Mouse (Mus musculus): ENCODE measurements at regions not wholly inside any gene's neighbourhood (a gene's known extent, or its start where the extent isn't known, plus 50 kb on each side); places are given as distances from the start of the nearest gene placed in this dataset.

DNA sequence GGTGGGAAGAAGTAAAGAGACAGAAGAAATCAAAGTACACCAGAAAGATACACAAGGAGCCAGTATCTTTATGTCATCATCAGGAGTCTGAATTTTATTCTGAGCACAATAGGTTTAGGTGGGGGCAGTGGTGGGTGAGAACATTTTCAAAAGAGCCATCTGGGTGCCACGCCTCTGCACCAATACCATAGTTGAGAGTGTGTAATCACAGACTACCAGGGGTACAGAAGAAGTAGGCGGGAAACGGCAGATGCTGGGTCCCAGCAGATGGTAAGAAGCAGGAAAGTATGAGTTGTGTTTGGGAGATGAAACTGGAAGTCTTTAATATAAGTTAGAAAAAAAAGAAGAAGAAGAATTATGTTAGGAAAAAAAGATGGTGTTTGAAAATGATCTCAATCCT lies 682.7 kb upstream of the Pou3f3 start:
- DNase-seq: no peak

- DNase-seq: no peak
Observed at GRCm38 (mm10) chr1:42018966-42019365, 676.6 kb upstream of the Pou3f3 start.

- DNase-seq: no peak
Observed at GRCm38 (mm10) chr1:42025781-42026180, 669.8 kb upstream of the Pou3f3 start.

DNA sequence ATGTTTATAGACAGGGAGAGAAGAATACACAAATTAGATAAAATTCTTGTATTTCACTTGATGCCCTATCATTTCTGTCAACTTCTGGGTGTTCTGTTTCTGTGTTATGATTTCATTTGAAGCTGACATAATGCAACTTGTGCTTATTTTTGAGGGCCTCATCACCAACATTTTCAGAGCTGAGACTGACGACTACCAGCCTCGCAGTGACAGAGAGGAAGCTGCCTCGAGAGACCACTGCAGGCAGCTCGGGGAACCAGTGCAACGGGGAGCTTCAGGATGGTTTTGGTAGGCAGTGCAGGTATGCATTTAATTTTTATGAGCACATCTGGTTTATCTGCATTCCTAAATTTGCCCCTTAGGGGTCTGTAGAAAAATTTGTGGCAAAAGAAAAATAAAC lies 669.1 kb upstream of the Pou3f3 start:
- no peak for DNase-seq

- no peak for DNase-seq
Observed at GRCm38 (mm10) chr1:42033786-42034185, 661.8 kb upstream of the Pou3f3 start.

DNA sequence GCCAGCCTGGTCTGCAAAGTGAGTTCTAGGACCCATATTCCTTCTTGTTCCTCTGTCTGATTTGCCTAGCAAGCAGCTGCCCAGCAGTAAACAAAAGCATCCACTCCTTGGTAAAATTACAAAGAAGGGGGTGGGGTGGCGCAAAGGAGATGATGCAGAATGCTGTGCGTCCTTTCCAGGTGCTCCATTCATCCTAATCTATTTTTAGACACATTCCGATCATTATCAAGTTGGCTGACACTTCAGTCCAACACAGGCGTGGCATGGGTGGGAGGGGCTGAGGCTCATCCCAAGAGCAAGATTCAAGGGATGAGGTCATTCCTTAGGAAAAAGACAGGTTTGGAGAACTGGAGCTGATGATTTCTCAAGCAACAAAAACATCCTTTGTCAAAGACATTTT lies 660.2 kb upstream of the Pou3f3 start:
- no peak for DNase-seq

- no peak for DNase-seq
Observed at GRCm38 (mm10) chr1:42041544-42041943, 654.0 kb upstream of the Pou3f3 start.

GRCm38 (mm10) chr1:42058494-42058893 lies 637.1 kb upstream of the Pou3f3 start:
- no peak for DNase-seq

GRCm38 (mm10) chr1:42070064-42070463 lies 625.5 kb upstream of the Pou3f3 start:
- no peak for DNase-seq

DNA sequence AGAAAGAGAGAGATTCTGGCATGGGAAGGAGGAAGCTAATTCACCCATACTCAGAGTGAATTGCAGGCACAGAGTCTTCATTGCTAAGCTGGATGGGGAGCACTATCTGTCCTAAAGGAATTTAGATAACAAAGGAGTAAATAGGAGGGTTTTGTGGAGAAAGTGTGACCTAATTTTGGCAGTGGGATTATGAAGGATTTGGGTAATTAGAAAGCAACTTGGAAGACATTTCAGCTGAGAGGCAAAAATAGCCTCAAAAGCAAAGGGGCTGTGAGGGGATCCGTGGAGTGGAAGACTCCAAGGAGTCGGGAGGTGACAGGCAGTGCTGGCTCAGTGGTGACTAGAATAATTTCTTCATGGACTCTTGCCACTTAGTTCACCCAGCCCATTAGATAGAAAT lies 599.5 kb upstream of the Pou3f3 start:
- no peak for DNase-seq

DNA sequence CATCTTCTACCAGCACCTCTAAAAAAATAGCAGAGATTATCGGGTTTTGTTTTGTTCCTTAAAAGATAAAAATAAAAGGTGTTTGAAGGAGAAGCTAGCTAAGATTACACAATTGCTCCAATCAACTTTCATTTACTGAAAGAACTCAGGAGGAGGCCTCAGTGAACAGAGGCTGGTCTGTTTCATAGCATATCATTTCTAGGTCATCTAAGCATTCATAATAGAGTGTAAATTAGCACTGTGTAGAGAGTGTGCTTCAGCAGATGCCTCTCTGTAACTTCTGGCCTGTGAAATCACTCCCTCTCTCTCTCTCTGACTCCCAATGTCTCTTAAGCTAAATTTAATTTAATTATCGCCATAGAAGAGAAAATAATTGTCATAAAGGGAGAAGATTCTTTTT lies 597.0 kb upstream of the Pou3f3 start:
- DNase-seq: no peak

DNA sequence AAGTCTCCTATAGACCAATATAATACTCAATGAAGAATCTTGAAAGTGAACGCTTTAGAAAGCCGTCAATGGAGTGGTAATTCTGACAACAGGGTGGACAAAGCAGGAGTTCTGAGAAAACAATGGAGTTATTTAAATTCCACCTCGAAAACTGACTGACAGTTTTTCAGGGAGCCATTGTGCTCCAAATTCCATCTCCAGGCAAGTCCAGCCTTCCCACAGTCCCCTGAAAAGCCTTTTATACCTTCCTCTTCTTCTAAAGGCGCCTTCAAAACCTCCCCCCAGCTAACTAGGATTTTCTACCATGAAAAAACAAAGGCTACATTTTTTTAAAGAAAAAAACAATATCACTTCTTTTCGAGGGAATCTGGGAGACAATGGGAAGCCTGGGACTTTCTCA lies 588.0 kb upstream of the Pou3f3 start:
- no peak for DNase-seq

- DNase-seq: no peak
Observed at GRCm38 (mm10) chr1:42107925-42108324, 587.6 kb upstream of the Pou3f3 start.

GRCm38 (mm10) chr1:42152175-42152790 lies 543.3 kb upstream of the Pou3f3 start:
- DNase-seq: no peak

DNA sequence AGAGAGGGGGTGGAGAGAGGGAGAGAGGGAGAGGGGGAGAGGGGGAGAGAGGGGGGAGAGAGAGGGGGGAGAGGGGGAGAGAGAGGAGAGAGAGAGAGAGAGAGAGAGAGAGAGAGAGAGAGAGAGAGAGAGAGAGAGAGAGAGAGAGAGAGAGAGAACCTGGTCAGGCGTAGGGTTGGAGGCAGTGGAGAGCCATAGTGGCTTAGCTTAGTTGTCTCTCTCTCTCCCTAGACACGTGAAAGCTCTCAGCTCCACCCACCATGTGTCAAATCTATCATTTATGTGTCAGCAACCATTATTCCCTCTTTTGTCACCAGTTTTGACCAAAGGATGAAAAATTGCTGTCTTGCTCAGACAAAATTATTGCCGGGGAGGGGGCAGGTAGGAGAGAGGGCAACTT lies 542.7 kb upstream of the Pou3f3 start:
- DNase-seq: no peak

DNA sequence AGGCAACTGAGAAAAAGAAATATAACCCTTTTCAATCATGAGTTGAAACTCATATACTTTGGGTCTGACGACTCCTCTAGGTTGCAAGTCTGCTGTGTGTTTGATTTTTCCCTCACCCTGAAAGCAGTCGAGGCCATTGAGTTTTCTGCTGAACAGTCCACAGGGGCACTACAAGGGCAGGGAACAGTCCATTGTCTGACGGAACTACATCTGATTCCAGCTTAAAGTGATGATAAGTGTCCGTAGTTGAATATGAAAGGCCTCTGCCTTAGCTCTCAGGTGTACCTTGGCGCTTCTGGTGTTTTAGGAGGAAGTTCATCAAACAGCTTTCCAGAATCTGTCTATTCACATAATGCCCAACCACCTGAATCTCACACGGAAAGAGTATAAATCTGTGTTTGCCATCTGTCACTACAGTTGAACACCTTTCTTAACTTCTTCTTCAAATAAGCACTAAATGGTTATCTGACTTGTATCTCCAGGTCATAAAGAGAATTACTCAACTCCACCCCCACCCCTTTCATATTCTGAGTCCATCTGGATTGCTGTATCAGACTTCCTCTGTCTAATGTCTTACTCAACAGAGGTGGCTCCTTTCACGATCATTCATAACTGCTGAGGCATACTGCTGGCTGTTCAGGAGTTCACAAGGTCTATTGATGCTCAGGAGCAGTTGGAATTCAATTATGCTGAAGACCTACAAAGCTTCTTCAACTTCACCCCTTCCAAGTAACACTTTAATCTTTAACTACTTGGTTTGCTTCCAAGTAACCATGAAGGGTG lies 527.6 kb upstream of the Pou3f3 start:
- DNase-seq: no peak

DNA sequence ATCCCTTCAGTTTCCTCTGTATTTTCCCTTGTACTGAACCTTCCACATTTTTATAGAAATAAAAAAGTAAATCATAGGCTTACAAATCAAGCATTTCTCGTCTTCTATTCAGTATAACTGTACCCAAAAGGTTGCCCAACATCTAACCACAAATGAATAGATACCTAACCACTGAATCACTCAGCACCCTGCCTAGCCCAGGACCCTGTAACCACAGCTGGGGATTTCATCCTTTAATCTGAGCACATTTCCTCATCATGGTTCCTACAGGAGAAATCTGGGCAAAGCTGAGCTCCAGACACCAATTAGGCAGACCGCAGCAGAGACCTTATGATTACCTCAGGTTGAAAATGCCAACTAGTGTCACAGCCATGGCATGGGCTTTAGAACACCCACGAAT lies 526.1 kb upstream of the Pou3f3 start:
- DNase-seq: no peak

DNA sequence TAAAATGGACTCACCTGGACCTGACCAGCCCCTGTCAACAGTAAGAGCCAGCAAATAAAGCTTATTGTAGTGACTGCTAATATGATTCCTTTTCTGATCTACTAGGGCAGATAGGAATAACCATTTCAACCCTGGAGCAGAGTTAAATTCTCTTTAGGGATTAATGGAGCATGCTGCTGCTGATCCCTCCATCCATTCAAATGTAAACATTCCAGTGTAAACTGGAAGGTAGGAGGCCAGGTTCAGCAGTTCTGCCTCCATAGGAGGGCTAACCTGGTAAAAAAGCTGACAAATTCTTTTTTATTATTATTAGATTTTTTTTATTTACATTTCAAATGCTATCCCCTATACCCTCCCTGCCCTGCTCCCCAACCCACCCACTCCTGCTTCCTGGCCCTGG lies 509.3 kb upstream of the Pou3f3 start:
- DNase-seq: no peak

- DNase-seq: no peak
Observed at GRCm38 (mm10) chr1:42228098-42228497, 467.5 kb upstream of the Pou3f3 start.

- no peak for DNase-seq
Observed at GRCm38 (mm10) chr1:42229711-42230110, 465.9 kb upstream of the Pou3f3 start.

DNA sequence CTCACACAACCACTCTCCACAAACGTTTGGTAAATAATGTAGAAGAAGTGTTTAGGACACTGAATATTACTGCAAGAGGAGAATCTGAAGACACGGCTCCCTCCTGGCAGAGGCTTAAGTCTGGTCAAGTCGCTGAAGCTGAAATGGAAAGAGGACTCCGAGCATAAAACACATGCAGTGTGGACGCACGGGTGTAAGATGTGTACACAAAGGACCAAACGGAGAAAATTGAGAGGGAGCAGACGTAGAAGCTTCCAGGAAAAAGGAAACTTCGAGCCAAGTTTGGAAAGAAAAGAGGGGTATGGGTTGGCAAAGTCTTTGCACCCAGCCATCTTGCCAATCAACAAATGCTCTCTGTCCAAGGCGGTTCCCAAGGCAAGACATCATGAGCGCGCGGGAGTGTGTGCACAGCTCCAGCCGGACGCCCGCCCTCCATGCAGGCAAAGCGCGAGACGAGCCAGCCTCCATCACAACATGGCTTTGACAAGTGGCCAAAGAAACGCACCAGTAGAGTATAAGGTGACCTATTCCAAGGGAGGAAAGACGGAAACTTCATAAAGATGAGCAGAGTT lies 465.0 kb upstream of the Pou3f3 start:
- DNase-seq: no peak

- no peak for DNase-seq
Observed at GRCm38 (mm10) chr1:42231091-42231490, 464.5 kb upstream of the Pou3f3 start.

DNA sequence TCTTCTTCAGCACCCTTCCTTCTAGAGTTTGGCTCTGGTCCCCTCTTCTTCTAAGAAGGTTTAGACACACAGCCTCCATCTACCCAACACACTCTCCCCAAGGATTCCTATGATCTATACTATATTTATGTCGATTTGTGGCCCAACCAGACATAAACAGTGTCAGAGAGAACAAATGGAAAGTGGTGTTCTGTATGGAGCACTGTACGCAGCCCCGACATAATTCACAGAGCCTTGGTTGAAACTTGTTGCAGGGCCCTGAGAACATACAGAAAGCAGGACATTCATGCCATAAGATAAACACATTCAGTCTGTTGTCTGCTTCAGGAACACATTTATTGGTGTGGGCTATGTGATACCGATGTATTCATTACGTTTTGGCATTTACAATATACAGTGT lies 463.7 kb upstream of the Pou3f3 start:
- DNase-seq: no peak

GRCm38 (mm10) chr1:42232716-42233115 lies 462.9 kb upstream of the Pou3f3 start:
- DNase-seq: no peak

- DNase-seq: no peak
Observed at GRCm38 (mm10) chr1:42233289-42233688, 462.3 kb upstream of the Pou3f3 start.

Data from heart, adult 11 months (tissue).